Mouse (Mus musculus): Measurements from ENCODE around the gene Zfp467.

- TF ChIP-seq SIN3A (IDR thresholded peaks at IDR 0.05; ENCODE audit: low read length) = no peak
- no peak for TF ChIP-seq HCFC1 (IDR thresholded peaks at IDR 0.05; ENCODE audit: low read depth, low read length)
- TF ChIP-seq CTCF (IDR thresholded peaks at IDR 0.05 in 2 of 3, conservative IDR thresholded peaks at IDR 0.05 in 1 of 3; ENCODE audit: control insufficient read depth in 1 of 3, insufficient read depth in 1 of 3, low read depth in 2 of 3, low read length in 3 of 3, poor library complexity in 1 of 3, severe bottlenecking in 1 of 3) = no peak
- TF ChIP-seq ETS1 (IDR thresholded peaks at IDR 0.05; ENCODE audit: low read depth, low read length) = no peak
- TF ChIP-seq E2F4 (IDR thresholded peaks at IDR 0.05; ENCODE audit: borderline replicate concordance, low read depth, low read length) = no peak
- TF ChIP-seq MYC (IDR thresholded peaks at IDR 0.05; ENCODE audit: low read depth, low read length) = no peak
These were observed 25.0 kb downstream of the Zfp467 start for GRCm38 (mm10) chr6:48420647-48421046.

All from MEL (cell line).